Mouse (Mus musculus): Measurements from ENCODE around the gene Ech1. TPM values are rescaled to one million over a fixed set of nuclear protein-coding genes. Genes with fewer than 3 reads are reported as not detected.

The Ech1 gene
- polyA plus RNA-seq (2015; fragmentation: Nextera tagmentation; extraction: Ambion mirVana): 69.1 and 75.6 TPM in 2 replicates

DNA sequence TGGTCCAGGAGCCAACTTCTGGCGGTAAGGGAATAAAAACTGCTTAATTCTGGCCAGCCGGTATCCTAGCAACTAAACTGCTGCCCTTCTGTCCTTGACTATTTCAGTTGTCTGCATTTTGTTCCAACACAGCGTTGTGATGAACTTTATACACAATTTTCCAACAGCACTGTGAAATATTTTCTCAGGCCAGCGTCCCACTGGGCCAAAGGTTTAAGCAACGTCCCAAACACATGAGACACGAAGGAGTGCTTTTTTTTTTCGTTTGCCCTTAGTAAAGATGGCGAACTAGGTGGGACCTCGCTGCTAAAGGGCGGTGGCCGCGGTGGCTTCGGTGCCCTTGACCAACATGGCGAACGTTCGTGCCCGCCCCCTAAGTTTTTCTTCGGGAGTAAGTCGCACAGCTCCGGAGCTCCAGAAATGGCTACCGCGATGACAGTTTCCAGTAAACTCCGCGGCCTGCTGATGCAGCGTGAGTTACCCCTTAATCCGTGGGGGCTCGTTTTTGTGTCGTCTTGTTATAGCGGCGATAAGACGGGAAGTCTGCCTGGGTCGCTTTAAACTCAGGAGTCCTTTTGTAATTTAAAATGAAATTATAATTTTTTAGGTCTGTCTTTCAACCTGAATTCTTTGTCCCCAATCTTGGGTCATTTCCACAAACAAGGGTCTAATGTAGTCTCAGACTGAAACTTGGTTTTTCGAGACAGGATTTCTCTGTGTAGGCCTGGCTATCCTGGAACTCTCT, at the start of gene Ech1:
Ech1 (plus strand) TSS at position 277 of the 745 bp plus-strand sequence.
- H3K36me3 ChIP-seq (ENCODE audit: poor library complexity, severe bottlenecking): peaks cover 38% of the 10 kb centered on the region
- peak within 1 kb of the TSS; percentile 50 for H3K4me3 ChIP-seq
- 3% methylated on average over 33 of the region's 33 CpGs for whole genome bisulfite sequencing
- H3K27me3 ChIP-seq: no peaks in the 10 kb centered on the region
- peak within 1 kb of the TSS; percentile 66 for H3K4me2 ChIP-seq
- peak within 1 kb of the TSS; percentile 67 for H3K9ac ChIP-seq
- no peaks in the 10 kb centered on the region for H3K9me3 ChIP-seq (replicated peaks)
- H3K27ac ChIP-seq: peak within 1 kb of the TSS; percentile 80
- ATAC-seq: peak; percentile 81
- peaks cover 19% of the 10 kb centered on the region for H3K4me1 ChIP-seq

DNA sequence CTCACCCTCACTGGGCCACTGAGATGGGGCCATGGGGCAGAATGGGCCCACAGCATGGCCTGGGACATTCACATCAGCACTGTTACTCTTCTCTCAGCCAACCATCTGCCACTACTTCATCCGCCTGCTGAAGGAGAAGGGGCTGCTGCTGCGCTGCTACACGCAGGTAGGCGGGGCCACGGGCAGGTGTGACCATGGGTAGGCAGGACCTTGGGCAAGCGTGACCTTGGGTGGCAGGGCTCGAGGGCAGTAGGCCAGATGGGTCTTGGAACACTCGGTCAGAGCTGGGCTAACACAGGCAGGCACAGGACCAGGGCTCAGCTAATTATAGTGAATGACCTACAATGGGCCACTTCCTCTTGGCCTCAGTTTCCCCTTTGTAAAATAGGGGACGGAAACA, 46.2 kb upstream of the Ech1 start:
- Histone ChIP-seq H3K27ac (no peak overlapping the region), H3K27me3 (no peaks in the 10 kb centered on the region), H3K9ac (no peak overlapping the region), H3K9me3 (replicated peaks) (no peaks in the 10 kb centered on the region), H3K36me3 (ENCODE audit: poor library complexity, severe bottlenecking) (peaks cover 63% of the 10 kb centered on the region), H3K4me1 (peaks cover 10% of the 10 kb centered on the region), H3K4me3 (no peak overlapping the region), H3K4me2 (no peak overlapping the region)
- WGBS: 81% methylated on average over 9 of the region's 9 CpGs
- ATAC-seq: no peak

DNA sequence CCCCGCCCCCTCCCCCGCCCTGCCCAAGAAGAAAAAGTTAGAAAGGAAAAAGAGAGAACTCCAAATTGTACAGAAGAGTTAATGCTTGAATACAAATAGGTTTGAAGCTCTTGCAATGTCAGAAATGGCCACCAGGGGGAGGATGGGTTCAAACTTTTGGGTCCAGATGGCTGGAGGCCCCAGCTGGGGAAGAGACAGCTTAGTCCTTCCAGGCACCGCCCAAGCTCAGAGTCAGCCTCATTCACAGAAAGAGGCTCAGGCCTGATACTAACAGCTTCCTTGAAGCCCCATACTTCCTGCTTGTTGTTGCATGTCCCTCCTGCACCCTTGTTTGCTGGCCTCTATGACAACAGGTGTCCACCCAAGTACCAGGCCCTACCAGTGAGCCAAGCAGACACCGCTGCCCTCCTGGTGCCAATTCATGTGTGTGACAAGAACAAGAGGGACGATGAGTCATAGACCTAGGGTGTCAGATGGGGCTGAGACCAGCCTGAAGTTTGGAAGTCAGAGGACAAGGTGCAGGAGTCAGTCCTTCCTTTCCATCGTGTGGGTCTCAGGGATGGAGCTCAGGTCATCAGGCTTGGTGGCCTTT, 44.9 kb upstream of the Ech1 start:
- Histone ChIP-seq H3K4me3 (no peak overlapping the region), H3K9me3 (replicated peaks) (no peaks in the 10 kb centered on the region), H3K27ac (peak overlapping the region; percentile 65), H3K27me3 (no peaks in the 10 kb centered on the region), H3K4me2 (no peak overlapping the region), H3K36me3 (ENCODE audit: poor library complexity, severe bottlenecking) (peaks cover 61% of the 10 kb centered on the region), H3K4me1 (peaks cover 8% of the 10 kb centered on the region), H3K9ac (0 out of 2 replicates have a peak overlapping the region, but pooled peaks have one; percentile 8)
- peak; percentile 78 for ATAC-seq
- WGBS: 45% methylated on average over 6 of the region's 6 CpGs

DNA sequence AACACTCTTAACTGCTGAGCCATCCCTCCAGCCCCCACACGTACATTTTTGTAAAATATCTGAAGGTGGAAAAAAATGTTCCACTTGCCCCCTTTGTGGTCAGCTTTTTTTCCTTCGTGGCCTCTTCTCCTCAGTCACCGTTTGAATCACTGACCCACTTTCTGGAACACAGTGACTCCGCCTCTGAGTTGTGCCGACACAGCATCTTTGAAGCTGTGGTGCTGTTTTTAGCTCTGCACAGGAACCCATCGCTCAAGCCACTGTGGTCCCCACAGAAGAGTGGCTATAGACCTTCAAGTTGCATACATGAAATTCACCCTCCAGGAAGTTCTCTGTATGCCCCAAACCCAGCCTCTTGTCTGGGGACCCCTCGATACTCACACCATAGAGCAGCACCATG, 44.2 kb upstream of the Ech1 start:
- Histone ChIP-seq H3K9me3 (replicated peaks) (no peaks in the 10 kb centered on the region), H3K36me3 (ENCODE audit: poor library complexity, severe bottlenecking) (peaks cover 63% of the 10 kb centered on the region), H3K27me3 (no peaks in the 10 kb centered on the region), H3K4me3 (no peak overlapping the region), H3K9ac (no peak overlapping the region), H3K27ac (0 out of 2 replicates have a peak overlapping the region, but pooled peaks have one; percentile 65), H3K4me1 (peaks cover 6% of the 10 kb centered on the region), H3K4me2 (no peak overlapping the region)
- WGBS: 84% methylated on average over 7 of the region's 7 CpGs
- ATAC-seq: no peak

DNA sequence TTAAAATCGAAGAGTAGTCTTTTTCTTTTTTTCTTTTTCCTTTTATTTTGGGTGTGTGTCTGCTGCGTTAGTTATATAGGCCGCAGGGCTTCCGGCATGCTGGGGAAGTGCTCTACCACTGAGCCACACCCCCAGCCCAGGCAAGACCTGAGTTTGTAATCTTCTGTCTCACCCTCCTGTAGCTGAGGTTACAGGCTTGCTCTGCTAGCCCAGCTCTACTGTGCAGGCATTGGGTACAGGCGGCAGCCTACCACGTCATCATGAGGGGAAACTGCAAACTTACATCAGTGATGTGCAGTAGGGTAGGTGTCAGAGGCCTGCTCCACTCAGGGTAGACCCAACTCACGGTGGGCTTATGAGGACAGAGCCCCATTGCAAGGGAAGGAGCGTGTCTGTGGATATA, 43.8 kb upstream of the Ech1 start:
- H3K4me3 ChIP-seq: no peak overlapping the region
- 90% methylated on average over 8 of the region's 8 CpGs for WGBS
- no peaks in the 10 kb centered on the region for H3K9me3 ChIP-seq (replicated peaks)
- H3K9ac ChIP-seq: no peak overlapping the region
- no peak overlapping the region for H3K27ac ChIP-seq
- no peak for ATAC-seq
- no peaks in the 10 kb centered on the region for H3K27me3 ChIP-seq
- H3K36me3 ChIP-seq (ENCODE audit: poor library complexity, severe bottlenecking): peaks cover 63% of the 10 kb centered on the region
- peaks cover 6% of the 10 kb centered on the region for H3K4me1 ChIP-seq
- no peak overlapping the region for H3K4me2 ChIP-seq

DNA sequence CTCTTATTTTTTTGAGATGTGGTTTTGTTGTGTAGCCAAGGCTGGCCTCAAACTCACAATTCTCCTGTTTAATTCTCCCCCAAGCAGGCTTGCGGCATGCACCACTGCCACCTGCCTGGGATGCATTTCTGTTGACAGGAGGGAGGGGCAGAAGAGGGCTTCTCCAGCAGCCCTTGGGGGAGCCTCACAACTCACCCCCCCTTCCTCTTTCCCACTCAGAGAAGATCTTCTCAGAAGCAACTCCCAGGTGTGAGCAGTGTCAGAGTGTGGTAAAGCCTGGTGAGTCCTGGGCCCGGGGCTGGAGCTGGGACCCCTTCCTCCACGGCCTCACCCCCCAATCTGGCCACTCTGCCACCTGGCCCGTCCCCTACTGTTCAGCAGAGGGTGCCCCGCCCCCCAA, 39.9 kb upstream of the Ech1 start:
- no peak overlapping the region for H3K4me2 ChIP-seq
- no peak overlapping the region for H3K9ac ChIP-seq
- ATAC-seq: no peak
- H3K27me3 ChIP-seq: no peaks in the 10 kb centered on the region
- peaks cover 5% of the 10 kb centered on the region for H3K4me1 ChIP-seq
- 80% methylated on average over 5 of the region's 5 CpGs for WGBS
- H3K27ac ChIP-seq: no peak overlapping the region
- no peaks in the 10 kb centered on the region for H3K9me3 ChIP-seq (replicated peaks)
- peaks cover 66% of the 10 kb centered on the region for H3K36me3 ChIP-seq (ENCODE audit: poor library complexity, severe bottlenecking)
- H3K4me3 ChIP-seq: no peak overlapping the region

DNA sequence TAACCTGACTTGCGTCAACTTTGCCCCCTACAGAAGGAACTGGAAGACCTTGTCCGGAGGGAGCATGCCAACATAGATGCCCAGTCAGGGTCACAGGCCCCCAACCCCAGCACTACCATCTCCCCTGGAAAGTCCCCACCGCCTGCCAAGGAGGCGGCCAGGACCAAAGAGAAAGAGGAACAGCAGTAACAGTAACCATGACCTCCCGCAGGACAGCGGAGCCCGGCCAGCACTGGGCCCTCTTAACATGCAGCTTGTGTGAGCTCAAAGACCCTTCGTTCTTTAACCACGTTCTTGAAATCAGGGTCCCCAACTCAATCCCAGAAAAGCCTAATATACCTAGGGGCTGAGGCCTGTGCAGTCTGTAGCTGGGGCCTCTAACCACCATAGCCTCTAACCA, 37.1 kb upstream of the Ech1 start:
- Histone ChIP-seq H3K9ac (no peak overlapping the region), H3K9me3 (replicated peaks) (no peaks in the 10 kb centered on the region), H3K36me3 (ENCODE audit: poor library complexity, severe bottlenecking) (peaks cover 55% of the 10 kb centered on the region), H3K4me3 (no peak overlapping the region), H3K27me3 (no peaks in the 10 kb centered on the region), H3K27ac (no peak overlapping the region), H3K4me2 (no peak overlapping the region), H3K4me1 (no peaks in the 10 kb centered on the region)
- ATAC-seq: no peak
- 96% methylated on average over 9 of the region's 9 CpGs for WGBS

DNA sequence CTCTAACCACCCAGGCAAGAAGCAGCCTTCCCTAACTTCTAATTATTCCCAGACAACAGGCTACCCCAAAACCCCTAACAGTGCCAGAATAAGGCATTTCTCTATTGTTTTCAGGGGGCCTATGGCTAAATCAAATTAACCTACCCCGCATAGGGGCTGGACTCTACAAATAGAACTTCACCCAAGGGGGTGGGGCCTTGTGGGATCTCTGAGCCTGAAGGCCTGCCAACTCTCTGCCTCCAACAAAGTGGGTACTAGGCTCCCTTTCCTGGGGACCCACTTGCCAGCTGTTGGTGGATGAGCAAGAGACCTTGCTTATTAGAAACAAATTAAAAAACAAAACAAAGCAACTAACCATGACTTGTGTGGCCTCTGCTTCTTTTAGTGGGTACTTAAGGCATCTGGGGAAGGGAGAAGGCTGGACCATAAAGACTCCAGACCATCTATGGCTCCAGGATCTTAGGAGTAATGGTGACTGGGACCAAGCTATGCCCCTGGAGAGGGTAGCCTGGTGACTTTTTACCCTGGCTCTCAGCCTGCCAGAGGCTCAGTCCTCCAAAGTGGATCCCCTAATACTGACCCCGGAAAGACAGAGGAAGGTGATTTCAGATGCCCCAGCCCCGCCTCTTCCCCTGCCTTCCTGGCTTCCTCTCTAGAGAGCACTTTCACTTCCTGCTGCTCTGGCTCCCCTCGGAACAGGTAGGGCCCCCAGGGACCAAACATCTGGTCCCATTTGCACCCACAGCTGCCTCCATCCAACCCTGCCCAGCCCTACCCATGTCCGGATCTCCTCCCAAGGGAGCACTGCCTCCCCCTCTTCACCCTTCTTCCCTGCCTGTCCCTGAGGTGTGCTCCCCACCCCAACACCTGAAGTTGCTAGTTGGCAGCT, 36.5 kb upstream of the Ech1 start, which contains the start of gene Rinl:
Rinl (plus strand) TSS at position 663 of the 889 bp plus-strand sequence.
- Histone ChIP-seq H3K9ac (no peak within 1 kb of the TSS), H3K9me3 (replicated peaks) (no peaks in the 10 kb centered on the region), H3K27me3 (no peaks in the 10 kb centered on the region), H3K4me1 (no peaks in the 10 kb centered on the region), H3K36me3 (ENCODE audit: poor library complexity, severe bottlenecking) (peaks cover 49% of the 10 kb centered on the region), H3K4me2 (no peak within 1 kb of the TSS), H3K4me3 (no peak within 1 kb of the TSS), H3K27ac (no peak within 1 kb of the TSS)
- no peak for ATAC-seq
- 89% methylated on average over 5 of the region's 5 CpGs for WGBS

DNA sequence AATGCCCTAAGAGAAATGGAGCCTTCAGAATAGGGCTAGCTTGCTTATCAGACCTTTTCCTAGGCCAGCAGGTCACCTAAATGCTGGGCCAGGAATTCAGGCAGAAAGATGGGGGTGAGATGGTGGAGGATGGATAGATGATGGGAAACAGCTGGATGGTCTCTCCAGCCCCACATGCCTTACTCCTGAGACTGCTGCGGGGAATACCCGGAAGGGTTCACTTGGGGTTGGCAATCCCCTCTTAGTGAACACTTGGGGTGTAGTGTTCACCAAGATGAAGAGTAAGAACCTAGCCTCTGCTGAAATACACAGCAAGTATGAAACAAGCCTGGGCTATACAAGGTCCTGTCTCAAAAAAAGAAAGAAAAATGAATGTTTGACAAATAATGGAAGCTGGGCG, 35.8 kb upstream of the Ech1 start:
- 79% methylated on average over 3 of the region's 3 CpGs for WGBS
- no peak overlapping the region for H3K4me3 ChIP-seq
- no peak for ATAC-seq
- peaks cover 44% of the 10 kb centered on the region for H3K36me3 ChIP-seq (ENCODE audit: poor library complexity, severe bottlenecking)
- H3K9me3 ChIP-seq (replicated peaks): no peaks in the 10 kb centered on the region
- H3K9ac ChIP-seq: no peak overlapping the region
- no peak overlapping the region for H3K4me2 ChIP-seq
- no peaks in the 10 kb centered on the region for H3K4me1 ChIP-seq
- H3K27ac ChIP-seq: no peak overlapping the region
- no peaks in the 10 kb centered on the region for H3K27me3 ChIP-seq

- Histone ChIP-seq H3K9me3 (replicated peaks) (no peaks in the 10 kb centered on the region), H3K9ac (no peak overlapping the region), H3K4me3 (no peak overlapping the region), H3K36me3 (ENCODE audit: poor library complexity, severe bottlenecking) (peaks cover 35% of the 10 kb centered on the region), H3K4me1 (no peaks in the 10 kb centered on the region), H3K4me2 (no peak overlapping the region), H3K27ac (no peak overlapping the region), H3K27me3 (no peaks in the 10 kb centered on the region; the same call in 1 of the 2 replicates)
- 49% methylated on average over 8 of the region's 8 CpGs for WGBS
- ATAC-seq: no peak
Measured at GRCm38 (mm10) chr7:28790066-28790806, 34.8 kb upstream of the Ech1 start.

DNA sequence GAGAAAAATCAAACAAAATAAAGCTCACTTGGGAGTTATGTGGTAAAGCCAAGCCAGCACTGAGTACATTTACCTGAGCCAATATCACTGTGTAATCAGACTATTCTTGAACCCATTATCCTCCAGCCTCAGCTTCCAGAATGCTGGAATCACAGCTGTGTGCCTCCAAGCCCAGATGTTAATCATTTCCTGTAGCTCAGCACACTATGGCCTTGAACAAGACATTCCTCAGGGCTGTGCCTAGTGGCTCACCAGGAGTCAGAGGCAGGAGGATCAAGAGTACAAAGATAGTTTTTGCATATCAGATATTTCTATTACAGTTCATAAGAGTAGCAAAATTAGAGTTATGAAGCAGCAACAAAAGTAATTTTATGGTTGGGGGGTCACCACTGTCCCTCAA, 33.3 kb upstream of the Ech1 start:
- H3K4me3 ChIP-seq: no peak overlapping the region
- ATAC-seq: no peak

More for the DNA sequence above, 33.3 kb upstream of the Ech1 start:
- Histone ChIP-seq H3K9ac (no peak overlapping the region), H3K36me3 (ENCODE audit: poor library complexity, severe bottlenecking) (peaks cover 20% of the 10 kb centered on the region; the same call in 1 of the 2 replicates), H3K27me3 (no peaks in the 10 kb centered on the region; the same call in 1 of the 2 replicates), H3K4me1 (0 out of 2 replicates have a peak, but pooled peaks cover 3% of the 10 kb centered on the region), H3K4me2 (no peak overlapping the region), H3K27ac (no peak overlapping the region), H3K9me3 (replicated peaks) (no peaks in the 10 kb centered on the region)
